Mouse (Mus musculus): Measurements from ENCODE around the gene Fam20a. TPM values are rescaled to one million over a fixed set of nuclear protein-coding genes. Genes with fewer than 3 reads are reported as not detected.
A peak's percentile ranks its signal among the peaks of the same experiment; 100 is the strongest.

Gene Fam20a
- polyA plus RNA-seq, 1 experiment from 2014 or later = 3.9 TPM

GRCm38 (mm10) chr11:109628099-109628498, 94.0 kb downstream of the Fam20a start:
- Histone ChIP-seq H3K27me3 (ENCODE audit: control insufficient read depth, insufficient read depth, low read length) (no peaks in the 10 kb centered on the region), H3K4me3 (ENCODE audit: low read depth, low read length) (no peak overlapping the region), H3K36me3 (ENCODE audit: control insufficient read depth, insufficient read depth, low read length) (no peaks in the 10 kb centered on the region), H3K9me3 (ENCODE audit: control insufficient read depth, low read length) (no peaks in the 10 kb centered on the region), H3K9ac (ENCODE audit: low read length) (no peak overlapping the region), H3K4me1 (replicated peaks; ENCODE audit: control insufficient read depth, insufficient read depth) (0 out of 2 replicates have a peak, but pooled peaks cover 1% of the 10 kb centered on the region), H3K4me2 (replicated peaks; ENCODE audit: low read depth) (no peak overlapping the region), H3K27ac (replicated peaks) (no peak overlapping the region)
- ATAC-seq (ENCODE audit: low FRiP score, low TSS enrichment) (no peak), DNase-seq (ENCODE audit: low spot score) (no peak)
- 83% methylated on average over 3 of the region's 3 CpGs for WGBS
- TF ChIP-seq CTCF (IDR thresholded peaks at IDR 0.05; ENCODE audit: low read depth) (no peak), EP300 (optimal IDR thresholded peaks at IDR 0.05) (no peak)

- no peak for ATAC-seq (ENCODE audit: low FRiP score, low TSS enrichment)
- no peaks in the 10 kb centered on the region for H3K9me3 ChIP-seq (ENCODE audit: control insufficient read depth, low read length)
- 89% methylated on average over 4 of the region's 4 CpGs for WGBS
Observed at GRCm38 (mm10) chr11:109627648-109628047, 94.4 kb downstream of the Fam20a start.

GRCm38 (mm10) chr11:109623238-109623637, 98.8 kb downstream of the Fam20a start:
- Histone ChIP-seq H3K4me1 (replicated peaks; ENCODE audit: control insufficient read depth, insufficient read depth) (peaks cover 2% of the 10 kb centered on the region; the same call in 1 of the 2 replicates), H3K36me3 (ENCODE audit: control insufficient read depth, insufficient read depth, low read length) (no peaks in the 10 kb centered on the region), H3K9ac (ENCODE audit: low read length) (no peak overlapping the region), H3K4me3 (ENCODE audit: low read depth, low read length) (no peak overlapping the region), H3K9me3 (ENCODE audit: control insufficient read depth, low read length) (no peaks in the 10 kb centered on the region), H3K27me3 (ENCODE audit: control insufficient read depth, insufficient read depth, low read length) (no peaks in the 10 kb centered on the region), H3K4me2 (replicated peaks; ENCODE audit: low read depth) (no peak overlapping the region), H3K27ac (replicated peaks) (no peak overlapping the region)
- ATAC-seq (ENCODE audit: low FRiP score, low TSS enrichment) (no peak), DNase-seq (ENCODE audit: low spot score) (no peak)
- TF ChIP-seq CTCF (IDR thresholded peaks at IDR 0.05; ENCODE audit: low read depth) (no peak), EP300 (optimal IDR thresholded peaks at IDR 0.05) (no peak)
- 73% methylated on average over 7 of the region's 7 CpGs for WGBS

More at GRCm38 (mm10) chr11:109627648-109628047, 94.4 kb downstream of the Fam20a start:
- Histone ChIP-seq H3K4me1 (replicated peaks; ENCODE audit: control insufficient read depth, insufficient read depth) (peaks cover 2% of the 10 kb centered on the region; the same call in 1 of the 2 replicates), H3K4me2 (replicated peaks; ENCODE audit: low read depth) (no peak overlapping the region), H3K27me3 (ENCODE audit: control insufficient read depth, insufficient read depth, low read length) (no peaks in the 10 kb centered on the region), H3K9ac (ENCODE audit: low read length) (no peak overlapping the region), H3K4me3 (ENCODE audit: low read depth, low read length) (no peak overlapping the region), H3K27ac (replicated peaks) (no peak overlapping the region), H3K36me3 (ENCODE audit: control insufficient read depth, insufficient read depth, low read length) (no peaks in the 10 kb centered on the region)
- TF ChIP-seq CTCF (IDR thresholded peaks at IDR 0.05; ENCODE audit: low read depth) (peak; percentile 66), EP300 (optimal IDR thresholded peaks at IDR 0.05) (no peak)
- DNase-seq (ENCODE audit: low spot score) = no peak

GRCm38 (mm10) chr11:109622518-109623037, 99.5 kb downstream of the Fam20a start:
- H3K9me3 ChIP-seq (ENCODE audit: control insufficient read depth, low read length) = no peaks in the 10 kb centered on the region
- peak overlapping the region; percentile 47 for H3K4me2 ChIP-seq (replicated peaks; ENCODE audit: low read depth)
- no peaks in the 10 kb centered on the region for H3K36me3 ChIP-seq (ENCODE audit: control insufficient read depth, insufficient read depth, low read length)
- peak overlapping the region; percentile 45 for H3K9ac ChIP-seq (ENCODE audit: low read length)
- TF ChIP-seq EP300 (optimal IDR thresholded peaks at IDR 0.05) = no peak
- no peak for TF ChIP-seq CTCF (IDR thresholded peaks at IDR 0.05; ENCODE audit: low read depth)
- ATAC-seq (ENCODE audit: low FRiP score, low TSS enrichment) (0 out of 2 replicates have a peak, but pooled peaks have one; percentile 44), DNase-seq (ENCODE audit: low spot score) (no peak)
- peak overlapping the region; percentile 17; the same call in 1 of the 2 replicates for H3K4me3 ChIP-seq (ENCODE audit: low read depth, low read length)
- no peak overlapping the region for H3K27ac ChIP-seq (replicated peaks)
- H3K27me3 ChIP-seq (ENCODE audit: control insufficient read depth, insufficient read depth, low read length) = no peaks in the 10 kb centered on the region
- 14% methylated on average over 15 of the region's 15 CpGs for WGBS
- H3K4me1 ChIP-seq (replicated peaks; ENCODE audit: control insufficient read depth, insufficient read depth) = peaks cover 2% of the 10 kb centered on the region; the same call in 1 of the 2 replicates

GRCm38 (mm10) chr11:109621183-109621582, 100.9 kb downstream of the Fam20a start:
- peaks cover 2% of the 10 kb centered on the region; the same call in 1 of the 2 replicates for H3K4me1 ChIP-seq (replicated peaks; ENCODE audit: control insufficient read depth, insufficient read depth)
- TF ChIP-seq CTCF (IDR thresholded peaks at IDR 0.05; ENCODE audit: low read depth) (peak; percentile 88), EP300 (optimal IDR thresholded peaks at IDR 0.05) (no peak)
- H3K36me3 ChIP-seq (ENCODE audit: control insufficient read depth, insufficient read depth, low read length) = no peaks in the 10 kb centered on the region
- no peaks in the 10 kb centered on the region for H3K27me3 ChIP-seq (ENCODE audit: control insufficient read depth, insufficient read depth, low read length)
- DNase-seq (ENCODE audit: low spot score) = peak; percentile 63
- no peak overlapping the region for H3K9ac ChIP-seq (ENCODE audit: low read length)
- H3K4me2 ChIP-seq (replicated peaks; ENCODE audit: low read depth) = no peak overlapping the region
- WGBS = 12% methylated on average over 2 of the region's 2 CpGs
- H3K4me3 ChIP-seq (ENCODE audit: low read depth, low read length) = no peak overlapping the region
- no peak for ATAC-seq (ENCODE audit: low FRiP score, low TSS enrichment)
- no peaks in the 10 kb centered on the region for H3K9me3 ChIP-seq (ENCODE audit: control insufficient read depth, low read length)
- H3K27ac ChIP-seq (replicated peaks) = no peak overlapping the region

- TF ChIP-seq CTCF (IDR thresholded peaks at IDR 0.05; ENCODE audit: low read depth) (no peak), EP300 (optimal IDR thresholded peaks at IDR 0.05) (no peak)
- H3K27me3 ChIP-seq (ENCODE audit: control insufficient read depth, insufficient read depth, low read length) = no peaks in the 10 kb centered on the region
- DNase-seq (ENCODE audit: low spot score) (no peak), ATAC-seq (ENCODE audit: low FRiP score, low TSS enrichment) (no peak)
- H3K36me3 ChIP-seq (ENCODE audit: control insufficient read depth, insufficient read depth, low read length) = no peaks in the 10 kb centered on the region
- H3K4me3 ChIP-seq (ENCODE audit: low read depth, low read length) = no peak overlapping the region
- no peak overlapping the region for H3K9ac ChIP-seq (ENCODE audit: low read length)
- no peaks in the 10 kb centered on the region for H3K9me3 ChIP-seq (ENCODE audit: control insufficient read depth, low read length)
- no peak overlapping the region for H3K4me2 ChIP-seq (replicated peaks; ENCODE audit: low read depth)
- 83% methylated on average over 6 of the region's 6 CpGs for WGBS
- H3K4me1 ChIP-seq (replicated peaks; ENCODE audit: control insufficient read depth, insufficient read depth) = peaks cover 2% of the 10 kb centered on the region; the same call in 1 of the 2 replicates
- H3K27ac ChIP-seq (replicated peaks) = no peak overlapping the region
Observed at GRCm38 (mm10) chr11:109620356-109620755, 101.7 kb downstream of the Fam20a start.

Other genes with a start within 250 kb of the Fam20a start
- gene Arsg, start 248.9 kb downstream of the Fam20a start, polyA plus RNA-seq (2015; fragmentation: Nextera tagmentation; extraction: Ambion mirVana) = 3.2 and 3.5 TPM in 2 replicates
- 10.4 and 11.9 TPM in 2 replicates for gene Slc16a6, start 248.7 kb downstream of the Fam20a start, polyA plus RNA-seq (2015; fragmentation: Nextera tagmentation; extraction: Ambion mirVana)
- gene Wipi1, start 110.3 kb downstream of the Fam20a start, polyA plus RNA-seq (2015; fragmentation: Nextera tagmentation; extraction: Ambion mirVana) = 35.3 and 40.5 TPM in 2 replicates
- gene Prkar1a, start 72.9 kb downstream of the Fam20a start, polyA plus RNA-seq (2015; fragmentation: Nextera tagmentation; extraction: Ambion mirVana) = 176 and 177 TPM in 2 replicates
- not detected in 2 replicates for gene 1700012B07Rik, start 105.8 kb upstream of the Fam20a start, polyA plus RNA-seq (2015; fragmentation: Nextera tagmentation; extraction: Ambion mirVana)

All from stomach, postnatal 0 days (tissue).